Mouse (Mus musculus): ENCODE data around the gene Kprp. TPM values are rescaled to one million over a fixed set of nuclear protein-coding genes. Genes with fewer than 3 reads are reported as not detected.

Gene Kprp
- polyA plus RNA-seq (2012) = not detected in 2 replicates

GRCm38 (mm10) chr3:92827108-92827507, at the start of gene Kprp:
Kprp (minus strand) TSS chr3:92827247.

GRCm38 (mm10) chr3:92870116-92870515, 43.1 kb upstream of the Kprp start, which contains the start of gene 2310050C09Rik:
2310050C09Rik (minus strand) TSS chr3:92870216.

GRCm38 (mm10) chr3:92851186-92851585, 24.1 kb upstream of the Kprp start, which contains the start of gene Lce1l:
Lce1l (minus strand) TSS chr3:92851286.

GRCm38 (mm10) chr3:92807791-92808190, 19.3 kb downstream of the Kprp start, which contains the start of gene Lce1k:
Lce1k (minus strand) TSS chr3:92807891.

GRCm38 (mm10) chr3:92790414-92790813, 36.6 kb downstream of the Kprp start, which contains the start of gene Lce1j:
Lce1j (minus strand) TSS chr3:92790514.

GRCm38 (mm10) chr3:92778799-92779198, 48.2 kb downstream of the Kprp start, which contains the start of gene Lce1i:
Lce1i (minus strand) TSS chr3:92778899.

Other genes starting within 250 kb of the Kprp start
- 0.07 TPM in 1 of 2 replicates, not detected in the other for gene Smcp, start 238.2 kb downstream of the Kprp start, polyA plus RNA-seq (2012)
- not detected in 2 replicates for gene 2210017I01Rik, start 219.8 kb downstream of the Kprp start, polyA plus RNA-seq (2012)
- not detected in 2 replicates for gene Lce6a, start 205.6 kb downstream of the Kprp start, polyA plus RNA-seq (2012)
- gene Lce1a1, start 178.9 kb downstream of the Kprp start, polyA plus RNA-seq (2012) = 0.10 TPM in 1 of 2 replicates, not detected in the other
- not detected in 2 replicates for gene Lce1b, start 170.3 kb downstream of the Kprp start, polyA plus RNA-seq (2012)
- not detected in 2 replicates for gene Lce1a2, start 156.9 kb downstream of the Kprp start, polyA plus RNA-seq (2012)
- not detected in 2 replicates for gene Lce1c, start 148.0 kb downstream of the Kprp start, polyA plus RNA-seq (2012)
- gene Lce1d, start 140.0 kb downstream of the Kprp start, polyA plus RNA-seq (2012) = not detected in 2 replicates
- not detected in 2 replicates for gene Lce1e, start 118.2 kb downstream of the Kprp start, polyA plus RNA-seq (2012)
- not detected in 2 replicates for gene Lce1f, start 106.9 kb downstream of the Kprp start, polyA plus RNA-seq (2012)
- gene Gm38119, start 88.2 kb downstream of the Kprp start, polyA plus RNA-seq (2012) = not detected in 2 replicates
- gene Lce1g, start 74.9 kb downstream of the Kprp start, polyA plus RNA-seq (2012) = not detected in 2 replicates
- not detected in 2 replicates for gene Lce1h, start 62.2 kb downstream of the Kprp start, polyA plus RNA-seq (2012)
- not detected in 2 replicates for gene Lce1i, start 48.3 kb downstream of the Kprp start, polyA plus RNA-seq (2012)
- not detected in 2 replicates for gene Lce1j, start 36.7 kb downstream of the Kprp start, polyA plus RNA-seq (2012)
- gene Lce1k, start 19.4 kb downstream of the Kprp start, polyA plus RNA-seq (2012) = not detected in 2 replicates
- gene Lce1l, start 24.0 kb upstream of the Kprp start, polyA plus RNA-seq (2012) = not detected in 2 replicates
- not detected in 2 replicates for gene 2310050C09Rik, start 43.0 kb upstream of the Kprp start, polyA plus RNA-seq (2012)
- gene Lce3a, start 99.0 kb upstream of the Kprp start, polyA plus RNA-seq (2012) = not detected in 2 replicates
- not detected in 2 replicates for gene Lce3b, start 105.7 kb upstream of the Kprp start, polyA plus RNA-seq (2012)
- not detected in 2 replicates for gene Lce3c, start 117.2 kb upstream of the Kprp start, polyA plus RNA-seq (2012)
- not detected in 2 replicates for gene Lce3d, start 130.1 kb upstream of the Kprp start, polyA plus RNA-seq (2012)
- gene Lce3e, start 139.8 kb upstream of the Kprp start, polyA plus RNA-seq (2012) = not detected in 2 replicates
- gene Lce3f, start 165.0 kb upstream of the Kprp start, polyA plus RNA-seq (2012) = not detected in 2 replicates
- not detected in 2 replicates for gene Crct1, start 188.4 kb upstream of the Kprp start, polyA plus RNA-seq (2012)
- gene Lce1m, start 191.8 kb upstream of the Kprp start, polyA plus RNA-seq (2012) = not detected in 2 replicates
- gene Gm4858, start 241.6 kb upstream of the Kprp start, polyA plus RNA-seq (2012) = not detected in 2 replicates